Mouse (Mus musculus) kidney, postnatal 4 days (tissue): ENCODE results near the gene Mier1.

Experiments used
- DNase-seq, 2 experiments: peaks; one replicate each; pipeline ENCODE4 v3.0.0; 2021; ENCODE audit warnings: mixed read lengths in 2 of 2

Mier1 gene

GRCm38 (mm10) chr4:103171256-103171655 is 57.1 kb downstream of the Mier1 start:
- no peak for DNase-seq

- DNase-seq, result no peak
These were observed 59.3 kb downstream of the Mier1 start for GRCm38 (mm10) chr4:103173507-103173906.

GRCm38 (mm10) chr4:103174001-103174400 is 59.8 kb downstream of the Mier1 start:
- DNase-seq, result no peak

GRCm38 (mm10) chr4:103177681-103178080 is 63.5 kb downstream of the Mier1 start:
- DNase-seq, result no peak

- peak; percentile 60 to 76 for DNase-seq
These were observed 64.6 kb downstream of the Mier1 start for GRCm38 (mm10) chr4:103178635-103179318.

- no peak for DNase-seq
These were observed 65.4 kb downstream of the Mier1 start for GRCm38 (mm10) chr4:103179581-103179980.

- DNase-seq, result no peak
These were observed 66.2 kb downstream of the Mier1 start for GRCm38 (mm10) chr4:103180300-103180888.

- no peak for DNase-seq
These were observed 74.8 kb downstream of the Mier1 start for GRCm38 (mm10) chr4:103188786-103189640.

GRCm38 (mm10) chr4:103192421-103192820 is 78.2 kb downstream of the Mier1 start:
- no peak for DNase-seq

- DNase-seq, result no peak
These were observed 83.2 kb downstream of the Mier1 start for GRCm38 (mm10) chr4:103197401-103197800.

GRCm38 (mm10) chr4:103199086-103199485 is 84.9 kb downstream of the Mier1 start:
- no peak for DNase-seq

- no peak for DNase-seq
These were observed 85.9 kb downstream of the Mier1 start for GRCm38 (mm10) chr4:103200046-103200445.

- DNase-seq, result no peak
These were observed 89.5 kb downstream of the Mier1 start for GRCm38 (mm10) chr4:103203646-103204045.

- DNase-seq, result no peak
These were observed 94.4 kb downstream of the Mier1 start for GRCm38 (mm10) chr4:103208553-103208952.

GRCm38 (mm10) chr4:103213859-103214497 is 99.8 kb downstream of the Mier1 start:
- peak in 1 of 2 experiments; percentile 22 for DNase-seq

GRCm38 (mm10) chr4:103214498-103214924 is 100.3 kb downstream of the Mier1 start:
- DNase-seq, result peak; percentile 77 to 85
